Mouse (Mus musculus) midbrain, postnatal 0 days (tissue): ENCODE measurements at regions not wholly inside any gene's neighbourhood (a gene's known extent, or its start where the extent isn't known, plus 50 kb on each side); places are given as distances from the start of the nearest gene placed in this dataset.

ENCODE experiments used
- ATAC-seq: fragments of 200-750 bp; cut with Nextera tagmentation; 2 replicates; pipeline ENCODE4 v1.8.0; 2017; ENCODE audit warnings: moderate number of reproducible peaks, mild to moderate bottlenecking, moderate TSS enrichment, moderate library complexity; ENCODE audit not compliant: low FRiP score
- DNase-seq: peaks from one replicate; pipeline ENCODE4 v3.0.0-alpha.2; 2015; ENCODE audit warnings: low spot score
- H3K27ac ChIP-seq: fragments of 300-500 bp; sonication (generic); 2 replicates; pipeline ENCODE4 v1.5.1; 2014; ENCODE audit warnings: low read depth, mild to moderate bottlenecking, low read length, mixed read lengths
- H3K27me3 ChIP-seq: fragments of 300-500 bp; sonication (generic); 2 replicates; pipeline ENCODE4 v1.6.1; 2014; ENCODE audit warnings: low read length, control low read depth, mixed read lengths; ENCODE audit not compliant: insufficient read depth
- H3K36me3 ChIP-seq: fragments of 300-500 bp; sonication (generic); 2 replicates; pipeline ENCODE4 v1.6.1; 2014; ENCODE audit warnings: low read length, control low read depth, mixed read lengths; ENCODE audit not compliant: insufficient read depth
- H3K4me1 ChIP-seq: fragments of 300-500 bp; sonication (generic); 2 replicates; pipeline ENCODE4 v1.6.1; 2014; ENCODE audit warnings: mild to moderate bottlenecking, control low read depth, antibody characterized with exemption, low read length, mixed read lengths; ENCODE audit not compliant: insufficient read depth
- H3K4me2 ChIP-seq: fragments of 300-500 bp; sonication (generic); 2 replicates; pipeline ENCODE4 v1.6.1; 2014; ENCODE audit warnings: low read depth, mild to moderate bottlenecking, low read length, mixed read lengths; ENCODE audit not compliant: poor library complexity, severe bottlenecking
- H3K4me3 ChIP-seq: fragments of 300-500 bp; sonication (generic); 2 replicates; pipeline ENCODE4 v1.5.1; 2014; ENCODE audit warnings: low read depth, mild to moderate bottlenecking, low read length, moderate library complexity
- H3K9ac ChIP-seq: fragments of 300-500 bp; sonication (generic); replicated peaks from 2 replicates; pipeline ENCODE4 v1.6.1; 2014; ENCODE audit warnings: mild to moderate bottlenecking, low read length, moderate library complexity, mixed read lengths; ENCODE audit not compliant: poor library complexity, severe bottlenecking
- H3K9me3 ChIP-seq: fragments of 300-500 bp; sonication (generic); 2 replicates; pipeline ENCODE4 v1.6.1; 2016; ENCODE audit warnings: low read length, control low read depth
- CTCF ChIP-seq: IDR thresholded peaks from 2 replicates; pipeline ENCODE4 v1.5.1; 2016; ENCODE audit warnings: antibody characterized with exemption, mild to moderate bottlenecking
- WGBS: fragments of 180-500 bp; shearing (Covaris S2); extraction: QIAGEN DNeasy Blood & Tissue Kit; methylation state at CpG from one replicate; pipeline ENCODE4 v1.1.7; 2014; 5-methylcytosine and 5-hydroxymethylcytosine counted together

DNA sequence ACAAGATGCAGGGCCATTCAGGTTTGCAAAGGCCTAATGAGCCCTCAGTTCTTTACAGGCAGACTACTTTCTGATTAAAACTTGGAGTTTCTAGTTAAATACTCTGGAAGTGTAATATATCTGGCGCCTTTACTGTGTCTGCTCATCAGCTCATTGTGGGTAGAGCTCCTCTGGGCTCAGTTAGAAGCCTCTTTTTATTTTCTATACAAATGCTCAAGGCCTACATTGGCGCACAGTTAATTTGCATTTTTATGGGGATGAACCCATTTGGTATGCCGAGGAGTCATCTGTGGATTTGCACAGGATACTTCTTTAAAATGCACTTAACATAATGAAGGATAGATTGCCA is 573.5 kb downstream of the Rps29 start:
- ATAC-seq: no peak
- Histone ChIP-seq H3K4me3 (no peak overlapping the region), H3K9me3 (no peaks in the 10 kb centered on the region), H3K4me2 (no peak overlapping the region), H3K36me3 (no peaks in the 10 kb centered on the region), H3K27me3 (no peaks in the 10 kb centered on the region), H3K9ac (no peak overlapping the region), H3K27ac (no peak overlapping the region), H3K4me1 (no peaks in the 10 kb centered on the region)
- TF ChIP-seq CTCF: no peak
- 58% methylated on average over 3 of the region's 3 CpGs for WGBS
- DNase-seq: no peak

GRCm38 (mm10) chr12:68584786-68585523 is 574.0 kb downstream of the Rps29 start:
- Histone ChIP-seq H3K27ac (no peak overlapping the region), H3K36me3 (no peaks in the 10 kb centered on the region), H3K27me3 (no peaks in the 10 kb centered on the region), H3K9ac (no peak overlapping the region), H3K9me3 (no peaks in the 10 kb centered on the region), H3K4me3 (no peak overlapping the region), H3K4me1 (no peaks in the 10 kb centered on the region), H3K4me2 (no peak overlapping the region)
- TF ChIP-seq CTCF: no peak
- 46% methylated on average over 6 of the region's 6 CpGs for WGBS
- ATAC-seq: no peak
- no peak for DNase-seq

GRCm38 (mm10) chr12:68579909-68580308 is 579.1 kb downstream of the Rps29 start:
- no peak overlapping the region for H3K4me2 ChIP-seq
- DNase-seq: no peak
- H3K9ac ChIP-seq: no peak overlapping the region
- TF ChIP-seq CTCF: no peak
- H3K4me1 ChIP-seq: no peaks in the 10 kb centered on the region
- ATAC-seq: no peak
- no peaks in the 10 kb centered on the region for H3K27me3 ChIP-seq
- H3K9me3 ChIP-seq: no peaks in the 10 kb centered on the region
- H3K27ac ChIP-seq: no peak overlapping the region
- WGBS: 12% methylated on average over 5 of the region's 5 CpGs
- no peaks in the 10 kb centered on the region for H3K36me3 ChIP-seq
- H3K4me3 ChIP-seq: no peak overlapping the region

DNA sequence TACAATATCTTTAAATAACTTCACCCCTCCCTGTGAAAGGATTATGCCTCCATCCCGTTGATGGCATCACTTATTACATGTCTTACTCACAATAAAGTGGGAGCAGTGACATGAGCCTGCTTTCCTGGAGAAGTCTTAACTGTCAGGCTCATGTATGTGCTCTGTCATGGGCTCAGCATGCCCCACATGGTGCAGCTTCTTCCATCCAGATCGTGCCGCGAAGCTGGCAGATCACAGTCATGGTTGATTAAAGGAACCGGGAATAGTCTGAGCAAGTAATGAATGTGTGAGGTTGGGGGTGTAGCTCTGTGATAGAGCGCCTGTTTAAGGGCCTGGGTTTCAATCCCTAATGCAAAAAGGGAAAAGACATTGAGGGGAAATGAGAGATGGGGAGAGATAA is 581.5 kb downstream of the Rps29 start:
- TF ChIP-seq CTCF: no peak
- WGBS: 29% methylated on average over 6 of the region's 6 CpGs
- ATAC-seq (peak; percentile 74), DNase-seq (peak; percentile 60)
- H3K4me1 ChIP-seq: no peaks in the 10 kb centered on the region
- no peak overlapping the region for H3K9ac ChIP-seq
- no peaks in the 10 kb centered on the region for H3K27me3 ChIP-seq
- no peak overlapping the region for H3K4me3 ChIP-seq
- no peaks in the 10 kb centered on the region for H3K9me3 ChIP-seq
- no peak overlapping the region for H3K4me2 ChIP-seq
- H3K36me3 ChIP-seq: no peaks in the 10 kb centered on the region
- H3K27ac ChIP-seq: no peak overlapping the region

GRCm38 (mm10) chr12:68576855-68577254 is 582.1 kb downstream of the Rps29 start:
- ATAC-seq: no peak
- Histone ChIP-seq H3K4me1 (no peaks in the 10 kb centered on the region), H3K27me3 (no peaks in the 10 kb centered on the region), H3K4me2 (peak overlapping the region; percentile 20; the same call in 1 of the 2 replicates), H3K9ac (no peak overlapping the region), H3K27ac (no peak overlapping the region), H3K4me3 (no peak overlapping the region), H3K9me3 (no peaks in the 10 kb centered on the region), H3K36me3 (no peaks in the 10 kb centered on the region)
- TF ChIP-seq CTCF: no peak
- DNase-seq: peak; percentile 42
- 47% methylated on average over 7 of the region's 7 CpGs for WGBS

- Histone ChIP-seq H3K4me2 (no peak overlapping the region), H3K36me3 (no peaks in the 10 kb centered on the region), H3K27me3 (no peaks in the 10 kb centered on the region), H3K9ac (no peak overlapping the region), H3K4me3 (no peak overlapping the region), H3K9me3 (no peaks in the 10 kb centered on the region), H3K27ac (no peak overlapping the region), H3K4me1 (no peaks in the 10 kb centered on the region)
- WGBS: 49% methylated on average over 7 of the region's 7 CpGs
- DNase-seq (no peak), ATAC-seq (no peak)
- no peak for TF ChIP-seq CTCF
Measured at GRCm38 (mm10) chr12:68554943-68555627, 603.9 kb downstream of the Rps29 start.
